Mouse (Mus musculus) thymus, postnatal 36 days (tissue): ENCODE measurements around the gene AI464131.

Experiments
- DNase-seq, 2 experiments: peaks; one replicate each; pipeline ENCODE4 v3.0.0; 2022; ENCODE audit warnings: mixed read lengths in 2 of 2

The AI464131 gene

GRCm38 (mm10) chr4:41502986-41503412, at the start of gene AI464131:
TSS of gene AI464131 (minus strand) at chr4:41503076.
- peak; percentile 63 to 73 for DNase-seq

- DNase-seq: peak; percentile 72 to 77
Measured at GRCm38 (mm10) chr4:41552529-41552928, 49.7 kb upstream of the AI464131 start.

- DNase-seq: no peak
Measured at GRCm38 (mm10) chr4:41547086-41547485, 44.2 kb upstream of the AI464131 start.

GRCm38 (mm10) chr4:41545985-41546384, 43.1 kb upstream of the AI464131 start:
- DNase-seq: no peak

- DNase-seq: no peak
Measured at GRCm38 (mm10) chr4:41542136-41542535, 39.3 kb upstream of the AI464131 start.

- DNase-seq: no peak
Measured at GRCm38 (mm10) chr4:41534866-41535265, 32.0 kb upstream of the AI464131 start.

GRCm38 (mm10) chr4:41532420-41532819, 29.5 kb upstream of the AI464131 start:
- peak; percentile 19 to 20 for DNase-seq

- no peak for DNase-seq
Measured at GRCm38 (mm10) chr4:41527996-41528395, 25.1 kb upstream of the AI464131 start.

GRCm38 (mm10) chr4:41527076-41527475, 24.2 kb upstream of the AI464131 start:
- no peak for DNase-seq

GRCm38 (mm10) chr4:41526553-41526952, 23.7 kb upstream of the AI464131 start:
- no peak for DNase-seq

- no peak for DNase-seq
Measured at GRCm38 (mm10) chr4:41524829-41525228, 22.0 kb upstream of the AI464131 start.

- no peak for DNase-seq
Measured at GRCm38 (mm10) chr4:41523839-41524238, 21.0 kb upstream of the AI464131 start.

- DNase-seq: no peak
Measured at GRCm38 (mm10) chr4:41522788-41523187, 19.9 kb upstream of the AI464131 start.

- DNase-seq: no peak
Measured at GRCm38 (mm10) chr4:41522136-41522535, 19.3 kb upstream of the AI464131 start.

- DNase-seq: no peak
Measured at GRCm38 (mm10) chr4:41520641-41521040, 17.8 kb upstream of the AI464131 start.

GRCm38 (mm10) chr4:41519195-41519594, 16.3 kb upstream of the AI464131 start:
- DNase-seq: no peak

- no peak for DNase-seq
Measured at GRCm38 (mm10) chr4:41518349-41518748, 15.5 kb upstream of the AI464131 start.

- DNase-seq: no peak
Measured at GRCm38 (mm10) chr4:41517233-41517632, 14.4 kb upstream of the AI464131 start, which contains the start of gene 1110017D15Rik. TSS of gene 1110017D15Rik (minus strand) at chr4:41517333.

- no peak for DNase-seq
Measured at GRCm38 (mm10) chr4:41513714-41514113, 10.8 kb upstream of the AI464131 start.

GRCm38 (mm10) chr4:41513309-41513708, 10.4 kb upstream of the AI464131 start:
- DNase-seq: no peak

GRCm38 (mm10) chr4:41507998-41508397, 5.1 kb upstream of the AI464131 start:
- DNase-seq: no peak

- DNase-seq: no peak
Measured at GRCm38 (mm10) chr4:41507326-41507924, 4.5 kb upstream of the AI464131 start.

- peak; percentile 64 to 72 for DNase-seq
Measured at GRCm38 (mm10) chr4:41506906-41507305, 4.0 kb upstream of the AI464131 start.

GRCm38 (mm10) chr4:41506156-41506555, 3.3 kb upstream of the AI464131 start:
- DNase-seq: peak; percentile 29 to 32

GRCm38 (mm10) chr4:41505131-41505551, 2.3 kb upstream of the AI464131 start:
- no peak for DNase-seq
